Mouse (Mus musculus) ES-E14 (cell line): ENCODE measurements around the gene Tmub1. TPM values are rescaled to one million over a fixed set of nuclear protein-coding genes. Genes with fewer than 3 reads are reported as not detected.

Experiments used
- DNase-seq: peaks from one replicate; pipeline ENCODE4 v3.0.0-alpha.2; 2013; ENCODE audit warnings: low read depth, low spot score
- H3K27ac ChIP-seq: 2 replicates; pipeline ENCODE4 v1.5.1; 2012; ENCODE audit warnings: low read depth, mild to moderate bottlenecking, low read length, moderate library complexity, mixed read lengths; ENCODE audit not compliant: poor library complexity, insufficient read depth, severe bottlenecking
- H3K36me3 ChIP-seq: 2 replicates; pipeline ENCODE4 v1.6.1; 2012; ENCODE audit warnings: mild to moderate bottlenecking, low read length, moderate library complexity, mixed read lengths; ENCODE audit not compliant: control insufficient read depth, poor library complexity, insufficient read depth, severe bottlenecking
- H3K4me1 ChIP-seq, 2 experiments: fragments of 150-350 bp in 1 of 2; sonication (generic) in 1 of 2; 2 replicates each; pipeline ENCODE4 v1.6.1; 2012; ENCODE audit warnings: low read length in 2 of 2, mild to moderate bottlenecking in 1 of 2, mixed read lengths in 1 of 2; ENCODE audit not compliant: control insufficient read depth in 2 of 2, insufficient read depth in 2 of 2, poor library complexity in 1 of 2
- H3K4me3 ChIP-seq, 2 experiments: fragments of 150-350 bp in 1 of 2; sonication (generic) in 1 of 2; 2 replicates each; pipeline ENCODE4 v1.5.1; 2012; ENCODE audit warnings: low read length in 2 of 2, low read depth in 1 of 2, mild to moderate bottlenecking in 1 of 2, mixed read lengths in 1 of 2; ENCODE audit not compliant: insufficient read depth in 1 of 2, poor library complexity in 1 of 2, severe bottlenecking in 1 of 2
- H3K9ac ChIP-seq: 2 replicates; pipeline ENCODE4 v1.6.1; 2012; ENCODE audit warnings: low read depth, mild to moderate bottlenecking, low read length, mixed read lengths; ENCODE audit not compliant: poor library complexity, insufficient read depth, severe bottlenecking
- H3K9me3 ChIP-seq: fragments of 150-350 bp; sonication (generic); 2 replicates; pipeline ENCODE4 v1.6.1; 2012; ENCODE audit warnings: low read depth, mild to moderate bottlenecking, low read length; ENCODE audit not compliant: control insufficient read depth, insufficient read depth
- CHD2 ChIP-seq: IDR thresholded peaks from 2 replicates; pipeline ENCODE4 v1.6.1; 2014; ENCODE audit warnings: mild to moderate bottlenecking, low read depth, low read length, inconsistent platforms
- HCFC1 ChIP-seq: IDR thresholded peaks from 2 replicates; pipeline ENCODE4 v1.6.1; 2012; ENCODE audit warnings: low read length, inconsistent platforms, borderline replicate concordance; ENCODE audit not compliant: insufficient read depth
- MAFK ChIP-seq: IDR thresholded peaks from 2 replicates; pipeline ENCODE4 v1.6.1; 2014; ENCODE audit warnings: mild to moderate bottlenecking, low read depth, low read length, inconsistent platforms; ENCODE audit not compliant: insufficient read depth
- ZC3H11A ChIP-seq: IDR thresholded peaks from 2 replicates; pipeline ENCODE4 v1.6.1; 2012; ENCODE audit warnings: low read depth, mild to moderate bottlenecking, inconsistent platforms, low read length, borderline replicate concordance
- ZNF384 ChIP-seq: IDR thresholded peaks from 2 replicates; pipeline ENCODE4 v1.6.1; 2012; ENCODE audit warnings: low read depth, low read length, inconsistent platforms
- in situ Hi-C, 2 experiments: fragments of 600-800 bp; cut with MboI; formaldehyde crosslinking; loops; one replicate each; pipeline ENCODE4 v1.15.1; 2025; ENCODE audit warnings: low sequenced_read_pairs in 2 of 2, inconsistent platforms in 1 of 2; ENCODE audit not compliant: unreplicated experiment in 2 of 2
- total RNA-seq: library from RNA; depleted of rRNA; stranded (reverse); fragments of 300-350 nt; gene quantifications from 2 replicates; pipeline ENCODE4 v1.2.3, GENCODE M21; 2012

Gene Tmub1
- total RNA-seq, 1 experiment = 7.8 TPM

DNA sequence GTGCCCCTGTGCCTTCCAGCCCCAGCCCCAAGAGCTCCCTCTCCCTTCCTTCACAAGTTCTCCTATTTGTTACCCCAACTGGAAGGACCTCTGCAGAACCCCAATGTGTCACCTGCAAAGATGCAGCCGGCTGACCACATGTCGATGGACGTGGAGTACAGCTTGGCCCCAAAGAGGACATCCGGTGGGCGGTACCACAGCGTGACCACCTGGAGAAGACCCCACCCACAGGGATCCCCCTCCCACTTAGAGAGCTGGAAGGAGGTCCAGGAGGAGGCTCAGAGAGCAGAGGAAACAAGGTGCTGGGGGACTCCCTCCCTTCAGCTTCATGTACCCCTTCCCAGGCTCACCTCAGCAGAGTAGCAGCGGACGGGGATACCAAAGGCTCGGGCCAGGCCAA lies 27.3 kb downstream of the Tmub1 start:
- no peaks in the 10 kb centered on the region for H3K9me3 ChIP-seq
- DNase-seq = no peak
- no peak overlapping the region for H3K9ac ChIP-seq
- TF ChIP-seq MAFK = no peak
- no peak overlapping the region for H3K27ac ChIP-seq
- no peak overlapping the region for H3K4me3 ChIP-seq
- peaks cover 0 to 4% of the 10 kb centered on the region in 2 experiments; a peak in 1 of 4 replicates for H3K4me1 ChIP-seq
- H3K36me3 ChIP-seq = peaks cover 6% of the 10 kb centered on the region; the same call in 1 of the 2 replicates
- in situ Hi-C loops = no loop called here

DNA sequence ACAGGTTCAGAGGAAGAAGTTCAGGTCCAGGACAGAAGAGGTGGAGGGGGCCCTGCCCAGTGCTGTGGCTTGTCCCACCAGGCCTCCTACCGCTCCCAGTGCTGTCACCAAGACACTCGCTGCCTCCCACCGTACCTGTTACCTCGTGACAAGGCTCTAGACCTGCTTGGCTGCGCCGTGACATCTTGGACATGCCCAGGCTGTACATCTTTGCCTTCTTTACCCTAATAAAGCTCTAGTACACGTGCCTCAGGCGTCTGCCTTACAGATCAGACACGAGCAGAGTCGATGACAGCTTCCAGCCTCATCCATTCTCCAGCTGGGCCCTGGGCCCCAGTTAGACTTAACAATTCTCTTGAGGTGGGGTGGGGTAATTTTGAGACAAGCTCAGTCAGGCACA lies 30.1 kb downstream of the Tmub1 start:
- TF ChIP-seq ZNF384 = no peak
- TF ChIP-seq MAFK = no peak
- no peak for TF ChIP-seq CHD2
- no peak for TF ChIP-seq ZC3H11A
- in situ Hi-C loops = loop anchor here in 1 of 2 experiments (5.0 kb wide), 1 partner anchor 35 kb away; the partner anchor contains the start of gene Agap3
- H3K9me3 ChIP-seq = no peaks in the 10 kb centered on the region
- DNase-seq = no peak
- H3K4me3 ChIP-seq = no peak overlapping the region
- no peak overlapping the region for H3K27ac ChIP-seq
- peaks cover 6% of the 10 kb centered on the region; the same call in 1 of the 2 replicates for H3K36me3 ChIP-seq
- H3K9ac ChIP-seq = no peak overlapping the region
- no peaks in the 10 kb centered on the region; a peak in 1 of 4 replicates for H3K4me1 ChIP-seq

DNA sequence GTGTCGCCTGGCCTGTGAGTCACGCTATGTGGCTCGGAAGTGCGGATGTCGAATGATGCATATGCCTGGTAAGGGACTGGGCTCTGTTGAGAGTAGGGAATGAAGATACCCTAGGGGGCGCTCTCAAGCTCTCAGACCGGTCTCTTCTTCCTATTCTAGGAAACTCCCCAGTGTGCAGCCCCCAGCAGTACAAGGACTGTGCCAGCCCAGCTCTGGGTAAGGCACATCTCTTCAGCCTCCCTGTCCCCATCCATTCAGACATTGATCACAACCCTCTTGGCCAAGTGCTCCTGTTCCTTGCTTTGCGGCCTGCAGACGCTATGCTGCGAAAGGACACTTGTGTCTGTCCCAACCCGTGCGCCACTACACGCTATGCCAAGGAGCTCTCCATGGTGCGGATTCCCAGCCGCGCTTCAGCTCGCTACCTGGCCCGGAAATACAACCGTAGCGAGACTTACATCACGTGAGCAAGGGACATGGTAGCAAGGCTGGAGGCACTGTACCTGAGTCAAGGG lies 31.4 kb downstream of the Tmub1 start:
- no peak overlapping the region for H3K27ac ChIP-seq
- no peaks in the 10 kb centered on the region for H3K9me3 ChIP-seq
- peak overlapping the region in 1 of 2 experiments; percentile 60; a peak in 2 of 4 replicates for H3K4me3 ChIP-seq

DNA sequence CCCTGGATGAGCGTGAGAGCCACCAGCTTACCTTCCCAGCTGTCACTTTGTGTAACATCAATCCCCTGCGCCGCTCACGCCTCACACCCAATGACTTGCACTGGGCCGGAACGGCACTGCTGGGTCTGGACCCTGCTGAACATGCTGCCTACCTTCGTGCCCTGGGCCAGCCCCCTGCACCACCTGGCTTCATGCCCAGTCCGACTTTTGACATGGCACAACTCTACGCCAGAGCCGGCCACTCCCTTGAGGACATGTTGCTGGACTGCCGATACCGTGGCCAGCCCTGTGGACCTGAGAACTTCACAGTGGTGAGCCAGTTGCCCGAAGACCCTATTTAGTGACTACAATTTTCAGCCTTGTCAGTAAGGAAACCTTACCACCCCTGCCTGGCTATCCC lies 33.7 kb downstream of the Tmub1 start:
- peak overlapping the region in 1 of 2 experiments; percentile 50; a peak in 2 of 4 replicates for H3K4me3 ChIP-seq
- DNase-seq = no peak
- no peak for TF ChIP-seq HCFC1
- no peak for TF ChIP-seq CHD2
- no peak for TF ChIP-seq ZC3H11A
- no peak for TF ChIP-seq ZNF384
- TF ChIP-seq MAFK = no peak
- H3K9ac ChIP-seq = peak overlapping the region; percentile 2; the same call in 1 of the 2 replicates
- peaks cover 2% of the 10 kb centered on the region; the same call in 1 of the 2 replicates for H3K36me3 ChIP-seq
- H3K4me1 ChIP-seq = no peaks in the 10 kb centered on the region; a peak in 1 of 4 replicates
- in situ Hi-C loops = no loop called here
- H3K27ac ChIP-seq = no peak overlapping the region
- no peaks in the 10 kb centered on the region for H3K9me3 ChIP-seq

More for the DNA sequence above, 31.4 kb downstream of the Tmub1 start:
- peaks cover 6% of the 10 kb centered on the region; the same call in 1 of the 2 replicates for H3K36me3 ChIP-seq
- peak; percentile 79 for DNase-seq
- no peak overlapping the region for H3K9ac ChIP-seq
- H3K4me1 ChIP-seq = no peaks in the 10 kb centered on the region; a peak in 1 of 4 replicates
- TF ChIP-seq HCFC1 = peak; percentile 42; the same call in 1 of the 2 replicates
- TF ChIP-seq CHD2 = no peak
- no peak for TF ChIP-seq MAFK
- no peak for TF ChIP-seq ZNF384
- no peak for TF ChIP-seq ZC3H11A
- in situ Hi-C loops = loop anchor here in 1 of 2 experiments (5.0 kb wide), 1 partner anchor 36 kb away; the partner anchor contains the start of gene Agap3
